Mouse (Mus musculus) bone marrow macrophage, adult 2 months (primary cell): ENCODE data around the gene Dhrs7c.

Experiments used
- CTCF ChIP-seq: IDR thresholded peaks from 2 replicates; pipeline ENCODE4 v1.5.1; 2012; ENCODE audit warnings: low read depth, mild to moderate bottlenecking, low read length, moderate library complexity
- POLR2A ChIP-seq: IDR thresholded peaks from 2 replicates; pipeline ENCODE4 v1.6.1; 2012; ENCODE audit warnings: mild to moderate bottlenecking, low read depth, low read length, borderline replicate concordance

GRCm38 (mm10) chr11:67845193-67845592 lies 47.2 kb downstream of the Dhrs7c start:
- TF ChIP-seq CTCF (no peak), POLR2A (no peak)
